Mouse (Mus musculus) adrenal gland, postnatal 25 days (tissue): Measurements from ENCODE around the gene 4921504E06Rik. TPM values are rescaled to one million over a fixed set of nuclear protein-coding genes. Genes with fewer than 3 reads are reported as not detected.

Experiments used
- DNase-seq: peaks from one replicate; pipeline ENCODE4 v3.0.0; 2021; ENCODE audit warnings: mixed read lengths
- total RNA-seq: library from RNA; stranded (reverse); gene quantifications from 2 replicates; pipeline ENCODE4 v1.2.3, GENCODE M21; 2021

4921504E06Rik gene
- total RNA-seq, 1 experiment from 2014 or later: not detected

- no peak for DNase-seq
These were observed 48.0 kb downstream of the 4921504E06Rik start for GRCm38 (mm10) chr2:19505744-19506143.

GRCm38 (mm10) chr2:19490262-19490661 is 63.5 kb downstream of the 4921504E06Rik start:
- no peak for DNase-seq

- no peak for DNase-seq
These were observed 91.8 kb downstream of the 4921504E06Rik start for GRCm38 (mm10) chr2:19461940-19462339.

- no peak for DNase-seq
These were observed 94.9 kb downstream of the 4921504E06Rik start for GRCm38 (mm10) chr2:19458785-19459184.

GRCm38 (mm10) chr2:19455857-19456482 is 97.7 kb downstream of the 4921504E06Rik start:
- no peak for DNase-seq

GRCm38 (mm10) chr2:19455228-19455627 is 98.5 kb downstream of the 4921504E06Rik start:
- DNase-seq: no peak

- DNase-seq: no peak
These were observed 101.1 kb downstream of the 4921504E06Rik start for GRCm38 (mm10) chr2:19452531-19453055.

GRCm38 (mm10) chr2:19449308-19449707 is 104.4 kb downstream of the 4921504E06Rik start:
- DNase-seq: no peak

GRCm38 (mm10) chr2:19448042-19448700 is 105.5 kb downstream of the 4921504E06Rik start:
- no peak for DNase-seq

- DNase-seq: no peak
These were observed 107.0 kb downstream of the 4921504E06Rik start for GRCm38 (mm10) chr2:19446746-19447145.

- DNase-seq: no peak
These were observed 107.7 kb downstream of the 4921504E06Rik start for GRCm38 (mm10) chr2:19445871-19446501.

- DNase-seq: no peak
These were observed 108.5 kb downstream of the 4921504E06Rik start, which contains the start of gene Ptf1a for GRCm38 (mm10) chr2:19444931-19445831. Gene Ptf1a (plus strand): TSS chr2:19445663.

- no peak for DNase-seq
These were observed 109.4 kb downstream of the 4921504E06Rik start for GRCm38 (mm10) chr2:19444346-19444745.

GRCm38 (mm10) chr2:19431614-19432323 is 121.9 kb downstream of the 4921504E06Rik start:
- DNase-seq: no peak

GRCm38 (mm10) chr2:19431186-19431585 is 122.5 kb downstream of the 4921504E06Rik start:
- DNase-seq: no peak

- no peak for DNase-seq
These were observed 123.0 kb downstream of the 4921504E06Rik start for GRCm38 (mm10) chr2:19430746-19431145.

GRCm38 (mm10) chr2:19429691-19430690 is 123.7 kb downstream of the 4921504E06Rik start:
- DNase-seq: no peak

- peak; percentile 62 for DNase-seq
These were observed 124.7 kb downstream of the 4921504E06Rik start for GRCm38 (mm10) chr2:19429031-19429430.

GRCm38 (mm10) chr2:19423086-19423485 is 130.6 kb downstream of the 4921504E06Rik start:
- DNase-seq: no peak

GRCm38 (mm10) chr2:19422226-19422625 is 131.5 kb downstream of the 4921504E06Rik start:
- DNase-seq: no peak
